Mouse (Mus musculus): ENCODE measurements around the gene Mettl11b. TPM values are rescaled to one million over a fixed set of nuclear protein-coding genes. Genes with fewer than 3 reads are reported as not detected.

Mettl11b gene
- not detected in 2 replicates for polyA plus RNA-seq (2015; fragmentation: Nextera tagmentation; extraction: Ambion mirVana)

GRCm38 (mm10) chr1:163725106-163725759, at the start of gene Mettl11b:
Gene Mettl11b (minus strand): TSS chr1:163725232.

Other genes with a start within 250 kb of the Mettl11b start
- 4.3 and 5.8 TPM in 2 replicates for gene Kifap3, start 54.4 kb upstream of the Mettl11b start, polyA plus RNA-seq (2015; fragmentation: Nextera tagmentation; extraction: Ambion mirVana)
- gene Scyl3, start 203.9 kb upstream of the Mettl11b start, polyA plus RNA-seq (2015; fragmentation: Nextera tagmentation; extraction: Ambion mirVana) = 13.6 and 14.5 TPM in 2 replicates

All from spleen, postnatal 0 days (tissue).